Mouse (Mus musculus) spleen, adult 2 months (tissue): ENCODE results near the gene Mgll. TPM values are rescaled to one million over a fixed set of nuclear protein-coding genes. Genes with fewer than 3 reads are reported as not detected.

Experiments used
- DNase-seq, 2 experiments: peaks; one replicate each; pipeline versions ENCODE4 v3.0.0 to v3.0.0-alpha.2; 2012 to 2021; ENCODE audit warnings: low spot score in 2 of 2, low read depth in 1 of 2
- H3K27ac ChIP-seq: fragments of 200-500 bp; 2 replicates; pipeline ENCODE4 v1.5.1; 2012; ENCODE audit warnings: low read length, inconsistent platforms; ENCODE audit not compliant: insufficient read depth
- H3K27me3 ChIP-seq: fragments of 200-500 bp; 2 replicates; pipeline ENCODE4 v1.6.1; 2012; ENCODE audit warnings: mild to moderate bottlenecking, moderate library complexity, low read length, inconsistent platforms; ENCODE audit not compliant: control insufficient read depth, insufficient read depth
- H3K36me3 ChIP-seq: fragments of 200-500 bp; 2 replicates; pipeline ENCODE4 v1.6.1; 2012; ENCODE audit warnings: mild to moderate bottlenecking, low read length, inconsistent platforms; ENCODE audit not compliant: control insufficient read depth, insufficient read depth
- H3K4me1 ChIP-seq: fragments of 200-500 bp; 2 replicates; pipeline ENCODE4 v1.6.1; 2011; ENCODE audit warnings: inconsistent platforms; ENCODE audit not compliant: control insufficient read depth, insufficient read depth, insufficient read length
- H3K4me3 ChIP-seq: fragments of 200-500 bp; 2 replicates; pipeline ENCODE4 v1.5.1; 2011; ENCODE audit warnings: mild to moderate bottlenecking, inconsistent platforms; ENCODE audit not compliant: insufficient read depth, insufficient read length; ENCODE audit errors: extremely low read depth
- CTCF ChIP-seq: fragments of 200-500 bp; IDR thresholded peaks from 2 replicates; pipeline ENCODE4 v1.5.1; 2011; ENCODE audit warnings: mild to moderate bottlenecking, inconsistent platforms; ENCODE audit not compliant: insufficient read depth, insufficient read length, insufficient replicate concordance; ENCODE audit errors: extremely low read depth
- POLR2A ChIP-seq: fragments of 200-500 bp; IDR thresholded peaks from 2 replicates; pipeline ENCODE4 v1.6.1; 2011; ENCODE audit warnings: low read depth, low read length, inconsistent platforms
- WGBS: fragments of 180-500 bp; shearing (Covaris S2); methylation state at CpG from one replicate; pipeline ENCODE4 v1.1.7; 2018; 5-methylcytosine and 5-hydroxymethylcytosine counted together
- polyA plus RNA-seq: library from polyadenylated mRNA; depleted of rRNA; stranded (reverse); fragments of >200 nt; gene quantifications from 2 replicates; pipeline ENCODE4 v1.2.3, GENCODE M21; 2012; rRNA removed

Gene Mgll
- 43.1 and 44.9 TPM in 2 replicates for polyA plus RNA-seq

- Histone ChIP-seq H3K4me1 (peaks cover 9% of the 10 kb centered on the region), H3K27me3 (peaks cover 4% of the 10 kb centered on the region; the same call in 1 of the 2 replicates), H3K36me3 (no peaks in the 10 kb centered on the region), H3K27ac (peak within 1 kb of the TSS; percentile 40), H3K4me3 (peak within 1 kb of the TSS; percentile 67)
- 1% methylated on average over 82 of the region's 105 CpGs for WGBS
- TF ChIP-seq CTCF (no peak), POLR2A (no peak)
- DNase-seq: peak in 1 of 2 experiments; percentile 31
Observed at GRCm38 (mm10) chr6:88724313-88725195, at the start of gene Mgll. TSS of gene Mgll (plus strand) at chr6:88724412.

- no peaks in the 10 kb centered on the region for H3K36me3 ChIP-seq
- no peak overlapping the region for H3K4me3 ChIP-seq
- no peak overlapping the region for H3K27ac ChIP-seq
- no peaks in the 10 kb centered on the region for H3K4me1 ChIP-seq
- no peaks in the 10 kb centered on the region for H3K27me3 ChIP-seq
- no peak for DNase-seq
- WGBS: 94% methylated on average over 2 of the region's 2 CpGs
- TF ChIP-seq CTCF: no peak
- TF ChIP-seq POLR2A: no peak
Observed at GRCm38 (mm10) chr6:88675815-88676214, 48.4 kb upstream of the Mgll start.

- Histone ChIP-seq H3K4me1 (no peaks in the 10 kb centered on the region), H3K27ac (no peak overlapping the region)
Observed at GRCm38 (mm10) chr6:88676753-88677736, 47.2 kb upstream of the Mgll start.

GRCm38 (mm10) chr6:88677738-88678137 is 46.5 kb upstream of the Mgll start:
- WGBS: 74% methylated on average over 2 of the region's 2 CpGs
- no peak for TF ChIP-seq POLR2A
- no peak for TF ChIP-seq CTCF

More at GRCm38 (mm10) chr6:88676753-88677736, 47.2 kb upstream of the Mgll start:
- DNase-seq: no peak
- Histone ChIP-seq H3K27me3 (no peaks in the 10 kb centered on the region), H3K36me3 (no peaks in the 10 kb centered on the region), H3K4me3 (no peak overlapping the region)
- 78% methylated on average over 6 of the region's 6 CpGs for WGBS
- TF ChIP-seq CTCF (no peak), POLR2A (no peak)

GRCm38 (mm10) chr6:88681026-88681425 is 43.2 kb upstream of the Mgll start:
- WGBS: 87% methylated on average over 3 of the region's 3 CpGs
- no peak for TF ChIP-seq POLR2A
- no peak for TF ChIP-seq CTCF
- no peaks in the 10 kb centered on the region for H3K4me1 ChIP-seq
- DNase-seq: no peak
- H3K36me3 ChIP-seq: no peaks in the 10 kb centered on the region
- H3K4me3 ChIP-seq: no peak overlapping the region
- H3K27ac ChIP-seq: no peak overlapping the region
- H3K27me3 ChIP-seq: no peaks in the 10 kb centered on the region

More at GRCm38 (mm10) chr6:88677738-88678137, 46.5 kb upstream of the Mgll start:
- no peaks in the 10 kb centered on the region for H3K36me3 ChIP-seq
- no peaks in the 10 kb centered on the region for H3K4me1 ChIP-seq
- no peaks in the 10 kb centered on the region for H3K27me3 ChIP-seq
- no peak overlapping the region for H3K4me3 ChIP-seq
- no peak for DNase-seq
- no peak overlapping the region for H3K27ac ChIP-seq

- no peaks in the 10 kb centered on the region for H3K4me1 ChIP-seq
- DNase-seq: no peak
- no peak overlapping the region for H3K27ac ChIP-seq
- no peaks in the 10 kb centered on the region for H3K27me3 ChIP-seq
- TF ChIP-seq POLR2A (no peak), CTCF (no peak)
- H3K4me3 ChIP-seq: no peak overlapping the region
- H3K36me3 ChIP-seq: no peaks in the 10 kb centered on the region
- 87% methylated on average over 7 of the region's 7 CpGs for WGBS
Observed at GRCm38 (mm10) chr6:88683380-88684053, 40.7 kb upstream of the Mgll start.
